Comparison of ENCODE assay signal across 18 mouse cellular contexts in the genomic region with DNA sequence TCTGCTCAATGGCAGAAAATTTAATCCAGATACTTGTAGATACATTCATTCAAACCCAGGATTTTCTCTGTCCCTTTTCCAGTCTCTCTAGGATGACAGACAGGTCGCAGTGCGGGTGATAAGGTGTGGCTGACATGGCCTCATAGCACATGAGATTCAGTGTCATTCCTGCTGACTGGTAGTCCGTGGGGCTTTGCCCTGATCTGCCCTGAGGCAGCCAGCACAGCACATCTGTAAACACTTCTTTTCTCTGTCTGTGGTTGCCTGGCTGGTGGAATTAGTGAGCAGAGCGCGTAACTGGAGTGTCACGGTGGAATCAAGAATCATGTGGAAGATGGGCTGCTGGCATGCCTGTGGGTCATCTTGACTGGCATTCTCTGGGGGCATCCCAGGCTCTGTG. TPM values are rescaled to one million over a fixed set of nuclear protein-coding genes. Genes with fewer than 3 reads are reported as not detected.
DNase-seq lines count a peak whose midpoint lies in the region; ATAC-seq lines count a peak whose summit lies in the region.
"Had no signal": no experiment of that assay in that cellular context is flagged by ENCODE, and none has a peak within 500 bp of the region (broad histone marks: within the 10 kb centered on the region; RNA-seq: fewer than 3 reads in every experiment).

No protein-coding gene starts in this region.

- no peak for DNase-seq in embryonic facial prominence, embryonic 10.5 days (ENCODE audit: low spot score)
- DNase-seq in midbrain, embryonic 14.5 days: no peak
- no peak for DNase-seq in layer of hippocampus, postnatal 14 days (ENCODE audit: low spot score in 2 of 2)
- DNase-seq: adrenal gland, adult 8-10 months; adrenal gland, postnatal 14 days; adrenal gland, postnatal 36 days; cerebellum, adult 11-12 months; cerebellum, adult 2 months; cerebellum, adult 9-10 months; cerebellum, postnatal 10 days; cerebellum, postnatal 25 days; forebrain, postnatal 0 days had no signal

- no peaks in the 10 kb centered on the region for H3K27me3 ChIP-seq in embryonic facial prominence, embryonic 15.5 days
- no peaks in the 10 kb centered on the region for H3K27me3 ChIP-seq in embryonic facial prominence, embryonic 10.5 days (replicated peaks; ENCODE audit: low read depth, poor library complexity, severe bottlenecking)
- H3K27me3 ChIP-seq in midbrain, embryonic 15.5 days (replicated peaks): no peaks in the 10 kb centered on the region
- H3K27me3 ChIP-seq in midbrain, embryonic 14.5 days (ENCODE audit: control insufficient read depth, insufficient read depth, low read length): no peaks in the 10 kb centered on the region
- H3K27me3 ChIP-seq: embryonic facial prominence, embryonic 13.5 days; forebrain, embryonic 13.5 days; forebrain, embryonic 15.5 days had no signal

- H3K4me3 ChIP-seq in embryonic facial prominence, embryonic 15.5 days (replicated peaks): no peak overlapping the region
- H3K4me3 ChIP-seq in embryonic facial prominence, embryonic 10.5 days: no peak overlapping the region
- H3K4me3 ChIP-seq in midbrain, embryonic 15.5 days: no peak overlapping the region
- H3K4me3 ChIP-seq in midbrain, embryonic 14.5 days (replicated peaks; ENCODE audit: low read depth, low read length): no peak overlapping the region
- H3K4me3 ChIP-seq: embryonic facial prominence, embryonic 13.5 days; forebrain, embryonic 13.5 days; forebrain, embryonic 15.5 days had no signal

- H3K9me3 ChIP-seq in embryonic facial prominence, embryonic 15.5 days (replicated peaks): no peaks in the 10 kb centered on the region
- no peaks in the 10 kb centered on the region for H3K9me3 ChIP-seq in embryonic facial prominence, embryonic 10.5 days
- H3K9me3 ChIP-seq in midbrain, embryonic 15.5 days: no peaks in the 10 kb centered on the region
- H3K9me3 ChIP-seq in midbrain, embryonic 14.5 days (ENCODE audit: control insufficient read depth, low read length): no peaks in the 10 kb centered on the region
- H3K9me3 ChIP-seq: embryonic facial prominence, embryonic 13.5 days; forebrain, embryonic 13.5 days; forebrain, embryonic 15.5 days had no signal

- H3K27ac ChIP-seq in embryonic facial prominence, embryonic 15.5 days (replicated peaks): no peak overlapping the region
- no peak overlapping the region for H3K27ac ChIP-seq in embryonic facial prominence, embryonic 10.5 days (replicated peaks)
- H3K27ac ChIP-seq in midbrain, embryonic 15.5 days: no peak overlapping the region
- no peak overlapping the region for H3K27ac ChIP-seq in midbrain, embryonic 14.5 days (replicated peaks; ENCODE audit: low read depth, low read length)
- H3K27ac ChIP-seq: embryonic facial prominence, embryonic 13.5 days; forebrain, embryonic 13.5 days; forebrain, embryonic 15.5 days had no signal

- no peaks in the 10 kb centered on the region for H3K36me3 ChIP-seq in embryonic facial prominence, embryonic 15.5 days
- H3K36me3 ChIP-seq in embryonic facial prominence, embryonic 10.5 days (replicated peaks): peaks cover 13% of the 10 kb centered on the region
- no peaks in the 10 kb centered on the region for H3K36me3 ChIP-seq in midbrain, embryonic 15.5 days (replicated peaks)
- H3K36me3 ChIP-seq in midbrain, embryonic 14.5 days (ENCODE audit: control insufficient read depth, insufficient read depth, low read length): peaks cover 13% of the 10 kb centered on the region; the same call in 1 of the 2 replicates

- 35% methylated on average over 6 of the region's 6 CpGs for WGBS in embryonic facial prominence, embryonic 15.5 days
- WGBS in embryonic facial prominence, embryonic 10.5 days: 70% methylated on average over 6 of the region's 6 CpGs
- WGBS in midbrain, embryonic 15.5 days: 71% methylated on average over 6 of the region's 6 CpGs
- WGBS in midbrain, embryonic 14.5 days: 64% methylated on average over 6 of the region's 6 CpGs

- H3K4me1 ChIP-seq in embryonic facial prominence, embryonic 15.5 days: no peaks in the 10 kb centered on the region
- H3K4me1 ChIP-seq in embryonic facial prominence, embryonic 10.5 days: peaks cover 12% of the 10 kb centered on the region
- H3K4me1 ChIP-seq in midbrain, embryonic 15.5 days: no peaks in the 10 kb centered on the region
- H3K4me1 ChIP-seq in midbrain, embryonic 14.5 days (ENCODE audit: control insufficient read depth, insufficient read depth, low read length): no peaks in the 10 kb centered on the region
- H3K4me1 ChIP-seq: forebrain, embryonic 13.5 days; forebrain, embryonic 15.5 days had no signal

- no peak overlapping the region for H3K4me2 ChIP-seq in embryonic facial prominence, embryonic 15.5 days (replicated peaks)
- H3K4me2 ChIP-seq in midbrain, embryonic 15.5 days: no peak overlapping the region
- H3K4me2 ChIP-seq in midbrain, embryonic 14.5 days (ENCODE audit: low read length): no peak overlapping the region
- H3K4me2 ChIP-seq: embryonic facial prominence, embryonic 13.5 days; forebrain, embryonic 13.5 days; forebrain, embryonic 15.5 days had no signal

- peak; percentile 51; the same call in 1 of the 2 replicates for ATAC-seq in embryonic facial prominence, embryonic 15.5 days (ENCODE audit: insufficient number of reproducible peaks, low FRiP score, low TSS enrichment, low read depth)
- 0 out of 2 replicates have a peak, but pooled peaks have one; percentile 25 for ATAC-seq in midbrain, embryonic 15.5 days (replicated peaks)
- no peak for ATAC-seq in midbrain, embryonic 14.5 days (ENCODE audit: low FRiP score, low TSS enrichment)
- ATAC-seq: activated CD4-positive, CD25-positive, alpha-beta regulatory T cell, adult 4 months; forebrain, embryonic 13.5 days; forebrain, embryonic 15.5 days; forebrain, postnatal 0 days had no signal

- no peak overlapping the region for H3K9ac ChIP-seq in embryonic facial prominence, embryonic 15.5 days
- no peak overlapping the region for H3K9ac ChIP-seq in midbrain, embryonic 15.5 days
- no peak overlapping the region for H3K9ac ChIP-seq in midbrain, embryonic 14.5 days (replicated peaks; ENCODE audit: low read length)
- H3K9ac ChIP-seq: embryonic facial prominence, embryonic 13.5 days; forebrain, embryonic 13.5 days; forebrain, embryonic 15.5 days; forebrain, postnatal 0 days had no signal

RNA-seq across cellular contexts. Expression of gene Pigk, which starts 56.2 kb away (rescaled TPM):
- polyA plus RNA-seq in embryonic facial prominence, embryonic 15.5 days (2015; fragmentation: Nextera tagmentation; extraction: Ambion mirVana): 41.9 and 51.9 TPM in 2 replicates
- 32.4 and 34.1 TPM in 2 replicates for polyA plus RNA-seq in embryonic facial prominence, embryonic 10.5 days (2016; fragmentation: Nextera tagmentation; extraction: Ambion mirVana)
- polyA plus RNA-seq in midbrain, embryonic 15.5 days (2015; fragmentation: Nextera tagmentation; extraction: Ambion mirVana): 49.1 and 53.0 TPM in 2 replicates
- polyA plus RNA-seq in midbrain, embryonic 14.5 days (2014; fragmentation: Nextera tagmentation; extraction: Ambion mirVana): 50.6 and 70.9 TPM in 2 replicates
- 10 to 100 TPM; 46.6 to 47.2 TPM for total RNA-seq in layer of hippocampus, postnatal 14 days (2021)
